Mouse (Mus musculus) lung, postnatal 0 days (tissue): ENCODE data around the gene Mrpl48.

ENCODE experiments used
- CTCF ChIP-seq: IDR thresholded peaks from 2 replicates; pipeline ENCODE4 v1.5.1; 2016; ENCODE audit warnings: antibody characterized with exemption, mild to moderate bottlenecking
- EP300 ChIP-seq: IDR thresholded peaks from 2 replicates; pipeline ENCODE4 v1.6.1; 2016; ENCODE audit warnings: antibody characterized with exemption, mild to moderate bottlenecking, control low read depth

- TF ChIP-seq CTCF: no peak
- no peak for TF ChIP-seq EP300
Measured at GRCm38 (mm10) chr7:100569907-100570306, 38.2 kb downstream of the Mrpl48 start.
